Mouse (Mus musculus) left cerebral cortex, adult 9 months (tissue): ENCODE results near the gene Mthfd2l.

ENCODE experiments used
- DNase-seq, 2 experiments: peaks; one replicate each; pipeline ENCODE4 v3.0.0; 2022; ENCODE audit warnings: low spot score in 2 of 2

The Mthfd2l gene

DNA sequence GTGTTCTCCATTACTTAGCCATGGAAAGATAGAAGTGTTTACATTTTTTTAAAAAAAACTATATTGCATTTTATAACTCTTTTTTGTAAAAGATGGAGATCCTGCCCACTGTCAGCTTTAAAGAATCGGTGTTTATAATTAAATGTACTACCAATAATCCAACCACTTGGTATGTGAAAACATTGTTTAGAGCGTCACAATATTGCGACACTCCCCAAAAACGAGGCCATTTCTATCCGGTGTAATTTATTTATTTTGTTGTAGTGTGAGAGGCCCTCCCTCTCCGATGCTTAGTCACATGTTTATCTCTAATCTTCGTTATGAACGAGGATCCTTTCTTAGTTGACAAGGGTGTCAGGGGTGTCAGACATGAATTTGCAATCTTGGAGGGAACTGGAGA, 117.5 kb downstream of the Mthfd2l start:
- DNase-seq = no peak
